Mouse (Mus musculus): Measurements from ENCODE around the gene Palld.

The Palld gene

DNA sequence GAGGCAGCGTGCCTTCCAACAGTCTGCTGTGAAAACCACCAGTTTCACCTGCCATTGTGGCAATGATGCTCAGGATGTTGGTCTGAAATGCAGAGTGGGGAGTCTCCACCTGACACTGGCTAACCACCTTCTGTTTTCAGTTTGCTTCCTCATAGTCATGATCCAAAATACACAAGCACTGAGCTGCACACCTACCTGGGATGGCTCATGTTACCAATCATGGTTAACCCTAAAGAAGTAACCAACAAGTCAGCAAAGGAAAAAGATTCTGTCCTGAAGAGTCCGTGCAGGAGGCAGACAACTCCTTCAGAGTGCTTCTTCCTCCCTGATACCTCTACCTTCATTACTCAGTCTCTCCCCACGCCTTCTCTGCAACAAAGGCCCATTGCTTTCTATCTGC is 314.8 kb downstream of the Palld start:
- DNase-seq (ENCODE audit: low spot score in 2 of 2): no peak

DNA sequence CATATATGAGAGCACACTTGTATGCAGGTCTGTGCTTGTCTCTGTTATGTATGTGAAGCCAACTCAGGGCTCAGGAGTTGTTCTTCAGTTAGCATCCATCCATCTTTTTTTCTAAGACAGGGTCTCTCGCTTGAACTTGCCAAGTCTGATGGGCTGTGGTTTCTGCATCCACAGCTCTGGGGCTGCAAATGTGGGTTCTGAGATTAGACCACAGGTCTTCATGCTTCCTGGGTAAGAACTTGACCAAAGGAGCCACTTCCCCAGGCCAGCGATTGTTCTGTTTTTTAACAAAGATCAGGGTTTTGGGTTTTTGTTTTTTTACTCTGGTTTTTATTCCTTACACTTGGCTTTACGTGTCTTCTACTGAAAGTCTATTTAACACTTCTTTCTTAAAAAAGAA is 316.0 kb downstream of the Palld start:
- DNase-seq (ENCODE audit: low spot score in 2 of 2): no peak

DNA sequence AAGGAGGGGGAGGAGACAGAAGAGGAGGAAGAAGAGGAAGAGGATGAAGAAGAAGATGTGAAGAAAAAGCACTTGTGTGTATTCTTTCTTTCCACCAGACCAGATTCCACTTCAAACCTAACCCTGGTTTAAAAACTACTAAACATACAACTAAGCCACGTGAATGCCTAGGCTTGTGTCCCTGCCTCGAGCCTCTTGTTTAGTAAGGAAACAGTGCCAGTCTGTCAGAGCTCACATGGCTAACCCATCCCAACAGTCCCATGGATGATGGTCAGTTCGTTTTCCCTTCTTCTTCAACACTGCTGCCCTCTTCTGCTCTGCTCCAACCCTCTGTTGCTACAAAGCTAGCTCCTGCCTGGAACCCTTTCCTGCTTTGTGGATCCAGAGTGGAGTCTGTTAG is 316.7 kb downstream of the Palld start:
- DNase-seq (ENCODE audit: low spot score in 2 of 2): no peak

DNA sequence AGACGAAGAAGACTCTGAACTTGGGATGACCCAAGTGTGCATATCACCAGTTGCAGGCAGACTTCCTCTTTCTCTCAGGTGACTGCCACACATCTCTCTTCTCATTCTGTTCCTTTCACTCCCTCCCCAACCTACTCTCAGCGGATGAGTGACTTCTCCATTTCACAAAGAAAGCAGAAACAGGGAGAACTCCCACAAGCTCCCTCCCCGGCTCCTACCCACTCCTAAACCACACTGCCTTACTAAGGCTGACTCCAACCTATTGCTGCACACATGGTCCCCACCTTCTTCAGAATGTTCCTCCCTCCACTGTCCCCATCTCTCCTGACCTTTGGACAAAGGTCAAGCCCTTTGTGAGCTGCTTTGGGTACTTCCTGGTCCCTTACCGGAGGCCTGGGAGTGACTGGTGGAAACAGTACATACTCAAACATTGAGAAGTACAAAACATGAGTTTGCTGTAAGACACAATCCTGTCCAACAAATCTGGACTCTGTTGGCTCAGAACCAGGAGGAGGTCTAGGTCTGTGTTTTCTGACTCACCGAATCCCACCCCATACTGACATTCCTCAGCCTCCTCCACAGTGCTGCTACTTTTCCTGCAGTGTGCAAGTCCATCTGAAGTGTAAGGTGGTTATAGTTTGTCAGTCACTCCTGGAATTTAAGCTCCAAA is 317.6 kb downstream of the Palld start:
- no peak for DNase-seq (ENCODE audit: low spot score in 2 of 2)

DNA sequence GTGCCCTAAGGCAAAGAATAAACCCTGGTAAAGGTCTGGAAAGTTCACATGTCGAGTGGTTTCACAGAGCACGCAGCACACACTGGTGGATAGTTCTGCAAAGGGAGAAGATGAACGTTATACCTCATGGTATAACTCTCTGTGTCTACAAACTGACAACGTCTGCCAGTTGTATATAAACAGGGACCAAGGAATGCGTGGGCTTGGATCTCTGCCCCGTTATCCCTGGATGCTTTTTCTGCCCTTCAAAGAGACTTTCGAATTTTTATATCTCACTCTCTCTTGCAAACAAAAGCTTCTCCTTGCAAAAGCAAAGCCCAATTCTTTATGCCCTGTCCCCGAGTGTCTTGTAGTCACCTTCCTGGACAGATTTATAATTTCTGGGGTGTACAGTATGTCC is 319.9 kb downstream of the Palld start:
- DNase-seq (ENCODE audit: low spot score in 2 of 2): no peak

DNA sequence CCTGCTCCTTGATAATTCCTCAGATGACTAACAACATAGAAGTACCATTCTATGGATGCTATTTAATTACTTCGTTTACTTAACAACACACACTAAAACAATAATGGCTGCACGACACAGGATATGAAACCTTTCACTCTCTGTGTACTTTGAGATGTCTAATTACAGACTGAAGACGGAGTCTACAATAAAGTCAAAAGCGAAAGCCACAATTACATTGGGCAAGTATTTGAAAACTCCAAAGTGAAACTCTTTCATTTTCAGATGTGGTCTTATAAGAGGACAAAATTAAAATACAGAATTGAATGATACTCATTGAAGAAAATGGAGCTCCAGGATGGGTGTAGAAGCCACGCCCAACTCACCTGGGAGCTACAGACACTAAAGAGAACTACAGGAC is 321.2 kb downstream of the Palld start:
- no peak for DNase-seq (ENCODE audit: low spot score in 2 of 2)

DNA sequence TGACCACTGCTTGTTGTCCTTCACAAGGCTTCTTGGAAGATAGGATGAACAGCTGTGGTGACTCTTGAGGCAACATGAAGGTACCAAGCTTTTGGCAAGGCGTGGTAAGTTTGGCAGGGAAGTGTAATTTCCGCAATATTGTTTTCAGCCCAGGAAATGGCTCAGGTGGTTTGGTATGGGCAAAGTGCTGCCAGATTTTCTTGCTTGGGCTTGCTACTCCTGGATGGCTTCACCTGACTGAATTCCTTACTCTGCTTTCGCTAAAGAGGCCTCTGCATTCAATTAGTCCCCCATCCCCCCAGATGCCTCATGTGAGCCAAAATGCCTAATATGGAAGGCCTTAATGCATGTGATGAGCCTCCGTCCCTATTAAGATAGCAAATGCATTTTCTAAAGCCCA is 322.7 kb downstream of the Palld start:
- DNase-seq (ENCODE audit: low spot score in 2 of 2): no peak

DNA sequence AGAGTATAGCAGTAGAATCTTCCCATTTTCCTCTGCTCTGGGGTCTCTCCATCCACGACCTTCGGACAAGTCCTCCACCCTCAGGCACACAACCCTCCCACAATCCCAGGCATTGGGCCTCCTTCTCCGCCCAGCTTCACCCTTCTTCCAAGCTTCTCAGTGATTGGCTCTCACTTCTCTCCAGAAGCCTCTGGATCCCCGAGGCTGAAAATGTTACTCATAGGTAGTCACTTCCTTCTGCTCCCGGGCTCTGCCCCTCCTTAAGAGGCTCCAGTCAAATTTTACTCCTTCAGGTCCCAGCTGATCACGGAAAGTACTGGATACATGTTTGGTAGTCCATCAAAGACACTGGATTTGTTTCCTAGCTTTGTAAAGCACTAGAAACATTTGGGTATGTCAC is 323.7 kb downstream of the Palld start:
- no peak for DNase-seq (ENCODE audit: low spot score in 2 of 2)

DNA sequence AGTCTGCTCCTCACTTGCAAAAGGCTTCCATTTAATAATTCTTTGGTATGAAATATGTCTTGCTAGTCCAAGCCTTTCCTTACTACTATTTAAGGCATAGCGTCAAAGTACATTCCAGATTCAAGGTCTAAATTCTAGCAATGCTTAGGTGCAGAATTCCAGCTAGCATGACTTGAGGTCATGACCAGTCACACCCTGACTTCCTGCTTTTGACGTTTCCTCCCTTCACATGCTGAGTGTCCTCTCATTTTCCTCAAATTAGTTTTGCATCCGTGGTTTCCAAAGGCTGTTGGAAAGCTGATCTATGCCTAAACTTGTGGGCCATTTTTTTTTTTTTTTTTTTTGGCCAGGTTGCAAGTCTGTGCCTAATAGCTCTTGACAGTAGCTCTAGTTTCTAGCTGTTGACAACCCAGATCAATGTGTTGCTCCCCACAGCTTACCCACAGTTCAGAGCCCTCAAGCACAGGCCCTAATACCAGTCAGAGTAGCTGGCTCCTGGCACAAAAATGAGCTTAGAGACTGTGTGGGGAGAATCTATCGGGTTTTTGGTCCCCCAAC is 327.3 kb downstream of the Palld start:
- DNase-seq (ENCODE audit: low spot score in 2 of 2): no peak

DNA sequence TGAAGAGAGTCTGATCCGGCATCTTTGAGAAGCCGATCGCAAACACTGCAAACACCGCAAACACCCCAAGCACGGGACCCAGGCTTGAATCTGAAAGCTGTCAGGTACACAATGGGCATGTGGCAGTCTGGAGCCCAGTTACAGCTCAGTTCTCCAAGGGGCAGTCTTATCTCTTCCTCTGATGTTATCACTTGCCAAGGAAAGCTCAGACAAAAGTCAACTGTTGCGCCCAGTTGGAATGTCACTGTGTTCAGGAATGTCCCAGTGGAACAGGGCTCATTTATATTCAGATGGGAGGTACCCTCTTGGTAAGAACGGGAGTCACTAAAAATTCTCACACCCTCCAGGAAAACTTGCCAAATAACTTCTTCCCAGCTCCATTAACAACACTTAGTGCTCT is 328.0 kb downstream of the Palld start:
- DNase-seq (ENCODE audit: low spot score in 2 of 2): no peak

DNA sequence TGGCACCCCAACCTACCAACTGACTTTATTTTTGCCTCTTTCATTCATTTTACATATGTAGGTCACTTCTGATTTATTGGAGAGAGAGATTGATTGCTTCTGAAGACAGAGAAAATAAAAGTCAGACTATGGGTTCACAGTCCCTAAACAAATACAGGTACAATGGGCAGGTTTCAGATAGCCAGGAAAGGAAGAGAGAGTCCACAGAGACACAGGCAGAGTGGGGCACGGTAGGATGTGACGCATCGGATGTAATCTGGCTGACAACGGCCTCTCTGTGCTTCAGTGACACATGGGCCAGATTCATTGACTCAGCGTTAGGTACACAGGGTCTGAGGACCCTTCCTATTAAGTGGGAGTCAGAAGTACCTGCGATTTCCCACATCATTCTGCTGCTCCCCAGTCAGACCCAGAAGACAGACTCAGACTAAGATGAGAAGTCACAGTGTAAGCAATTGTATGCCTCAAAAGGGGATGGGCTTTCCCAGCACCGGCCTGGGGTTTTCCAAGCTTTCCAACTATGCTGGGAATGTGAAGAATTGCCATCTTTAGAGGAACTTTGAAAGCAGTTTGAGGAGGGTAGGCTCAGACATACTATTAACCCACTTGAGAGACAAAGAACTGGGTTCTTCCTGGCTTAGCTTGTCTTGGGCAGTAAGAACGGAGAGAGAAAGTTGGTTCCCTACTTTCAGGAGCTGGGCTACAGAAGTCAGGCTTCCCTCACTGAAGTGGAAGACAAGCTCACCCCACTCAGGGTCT is 329.1 kb downstream of the Palld start:
- no peak for DNase-seq (ENCODE audit: low spot score in 2 of 2)

DNA sequence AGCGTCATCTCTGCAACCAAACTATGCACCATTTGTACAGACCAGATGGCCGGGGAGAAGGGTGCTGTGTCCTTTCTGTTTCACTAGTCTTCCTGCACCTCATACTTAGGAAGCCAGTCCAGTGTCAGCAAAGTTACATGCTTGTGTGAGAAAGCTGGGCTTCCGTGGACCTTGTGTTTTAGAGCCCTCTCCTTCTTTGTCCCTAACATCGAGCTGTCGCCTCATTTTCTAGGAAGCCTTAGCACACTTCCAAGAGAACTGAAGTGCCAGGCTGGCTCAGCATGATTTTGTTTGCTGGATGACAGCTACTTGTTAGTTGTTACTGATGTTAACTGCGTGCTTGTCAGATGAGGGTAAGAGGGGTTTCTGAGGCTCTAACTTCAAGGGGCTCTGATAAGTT is 329.8 kb downstream of the Palld start:
- DNase-seq (ENCODE audit: low spot score in 2 of 2): no peak

DNA sequence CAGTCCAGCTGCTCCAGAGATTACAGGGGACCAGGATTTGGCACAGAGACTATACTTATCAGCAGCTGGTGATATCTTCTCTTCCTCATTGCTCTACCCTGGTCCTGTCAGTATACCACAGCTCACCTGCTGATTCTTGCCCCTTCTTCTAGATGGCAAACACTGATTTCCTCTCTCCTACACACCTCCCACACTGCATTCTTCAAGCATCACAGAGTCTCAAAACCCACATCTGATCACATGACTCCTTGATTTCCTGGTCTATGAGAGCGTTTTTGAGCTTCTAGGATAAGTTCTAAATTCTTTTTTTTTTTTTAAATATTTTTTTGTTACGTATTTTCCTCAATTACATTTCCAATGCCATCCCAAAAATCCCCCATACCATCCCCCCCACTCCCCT is 331.9 kb downstream of the Palld start:
- DNase-seq (ENCODE audit: low spot score in 2 of 2): no peak

DNA sequence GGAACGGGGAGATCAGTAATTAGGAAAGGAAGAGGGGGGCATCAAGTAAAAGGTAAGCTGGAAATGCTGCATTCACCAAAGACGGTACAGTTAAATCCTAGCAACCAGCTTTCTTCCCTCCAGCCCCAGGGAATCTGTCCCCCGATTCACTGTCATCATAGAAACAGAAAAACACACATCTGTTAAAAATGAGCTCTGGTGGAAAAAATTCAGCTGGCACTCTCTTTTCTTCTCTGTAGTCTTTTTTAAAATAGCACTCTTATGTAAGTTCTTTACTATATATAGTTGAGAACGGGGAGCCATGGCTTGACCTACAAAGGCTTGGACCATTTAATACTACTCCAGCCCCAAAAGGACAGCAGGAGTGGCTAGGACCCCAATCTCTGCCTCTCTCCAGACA is 332.8 kb downstream of the Palld start:
- DNase-seq (ENCODE audit: low spot score in 2 of 2): no peak

DNA sequence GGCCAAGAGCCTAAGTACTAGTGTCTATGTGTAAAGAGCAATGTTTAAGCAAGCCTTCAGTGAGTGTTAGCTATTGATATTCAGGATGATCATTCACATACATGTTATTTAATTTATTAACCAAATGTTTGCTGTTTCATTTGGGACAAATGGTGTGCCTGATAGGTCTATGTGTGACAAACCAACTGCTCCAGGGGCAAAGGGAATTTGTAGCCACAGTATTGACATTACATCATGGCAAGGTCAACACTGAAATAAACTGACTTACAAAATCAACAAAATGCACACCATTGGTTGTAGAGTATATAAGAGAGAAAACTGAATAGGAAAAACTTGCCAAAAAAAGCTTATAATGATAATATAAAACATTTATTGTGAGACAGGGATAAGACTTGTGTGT is 333.3 kb downstream of the Palld start:
- DNase-seq (ENCODE audit: low spot score in 2 of 2): no peak

DNA sequence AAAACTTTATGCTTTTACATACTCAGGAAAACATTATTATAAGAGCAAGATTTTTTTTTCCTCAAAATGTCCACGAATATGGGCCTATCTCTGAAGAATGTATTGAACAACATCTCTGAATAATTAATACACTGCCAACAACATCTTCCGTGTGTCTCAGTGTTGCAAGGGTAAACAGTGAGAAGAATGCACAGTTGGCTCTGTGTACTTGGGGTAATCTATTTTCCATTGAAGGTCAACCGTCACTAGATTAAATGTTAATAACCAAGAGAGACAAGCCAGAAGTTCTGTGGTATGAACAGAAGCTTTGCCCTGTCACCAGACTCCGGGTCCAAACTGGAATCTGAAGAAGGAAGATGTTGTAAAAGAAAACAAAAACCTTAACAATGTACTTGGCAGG is 339.1 kb downstream of the Palld start:
- no peak for DNase-seq (ENCODE audit: low spot score in 2 of 2)

DNA sequence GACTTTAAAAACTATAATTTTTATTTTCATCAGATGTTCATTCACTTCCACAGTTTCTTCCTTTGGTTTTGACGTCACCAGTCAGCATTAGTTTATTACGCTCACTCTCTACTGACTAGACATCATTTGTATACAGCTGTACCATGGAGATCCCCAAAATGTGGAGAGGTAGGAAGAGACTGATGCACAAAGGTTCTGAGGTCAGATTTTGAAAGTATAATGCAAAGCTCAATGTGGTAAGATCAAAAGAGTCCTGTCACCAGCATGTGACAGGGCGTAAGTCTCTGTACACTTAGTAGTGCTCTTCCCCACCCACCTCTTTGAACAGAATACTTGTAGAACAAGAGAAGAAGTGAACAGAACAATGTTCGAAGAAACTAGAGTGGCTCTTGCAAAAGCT is 339.9 kb downstream of the Palld start:
- DNase-seq (ENCODE audit: low spot score in 2 of 2): no peak

DNA sequence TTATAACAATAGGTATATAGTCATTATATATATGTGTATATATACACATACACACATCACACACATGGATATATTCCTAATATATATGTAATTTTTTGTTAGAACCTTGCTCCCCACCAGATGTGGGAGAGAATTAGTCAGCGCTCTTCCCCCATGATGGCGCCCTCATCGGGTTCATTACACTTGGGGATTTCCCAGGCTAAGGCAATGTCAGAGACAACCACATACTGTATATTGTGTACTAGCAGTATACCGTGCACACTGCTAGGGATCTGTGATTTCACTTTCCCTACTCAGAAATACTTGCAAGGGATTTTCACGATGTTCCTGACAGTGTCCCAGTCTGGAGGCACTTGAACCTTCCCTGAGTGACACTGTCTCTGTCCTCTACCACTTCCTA is 341.3 kb downstream of the Palld start:
- DNase-seq (ENCODE audit: low spot score in 2 of 2): no peak

DNA sequence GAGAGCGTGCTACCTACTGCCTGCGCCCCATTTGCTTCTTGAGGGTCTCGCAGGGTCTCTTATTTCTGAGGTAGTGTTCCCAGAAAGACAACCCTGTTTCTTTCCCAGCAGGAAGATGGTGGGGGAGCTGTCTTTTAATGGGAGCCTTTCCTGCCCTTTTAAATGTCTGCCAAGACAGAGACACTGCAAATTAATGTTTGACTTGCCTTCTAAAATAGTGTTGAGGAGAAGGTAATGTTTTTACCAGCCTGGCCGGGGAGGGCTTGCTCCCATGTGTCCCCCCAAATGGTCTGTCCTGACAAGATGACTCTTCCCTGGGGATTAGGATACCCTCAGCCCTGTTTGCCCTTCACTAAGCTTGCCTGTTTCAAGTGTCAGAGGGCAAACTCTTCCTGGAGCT is 342.5 kb downstream of the Palld start:
- DNase-seq (ENCODE audit: low spot score in 2 of 2): no peak

DNA sequence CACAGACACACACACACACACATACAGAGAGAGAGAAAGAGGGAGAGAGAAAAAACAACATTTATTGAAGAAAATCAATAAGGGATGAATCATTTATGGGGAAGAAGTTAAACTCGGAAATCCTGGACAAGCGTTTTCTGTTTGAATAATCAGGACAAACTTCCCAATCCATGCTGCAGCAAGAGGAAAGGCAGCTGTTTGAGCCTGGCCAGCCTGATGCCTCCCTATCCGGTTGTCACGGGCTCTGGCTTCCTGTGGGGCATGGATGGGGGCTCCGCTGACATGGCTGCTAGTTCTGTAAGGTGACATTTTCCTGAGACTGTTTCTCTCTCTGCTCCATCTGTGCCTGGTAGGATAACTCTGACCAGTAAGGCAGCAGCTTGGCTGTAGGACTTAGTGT is 343.0 kb downstream of the Palld start:
- DNase-seq (ENCODE audit: low spot score in 2 of 2): no peak

DNA sequence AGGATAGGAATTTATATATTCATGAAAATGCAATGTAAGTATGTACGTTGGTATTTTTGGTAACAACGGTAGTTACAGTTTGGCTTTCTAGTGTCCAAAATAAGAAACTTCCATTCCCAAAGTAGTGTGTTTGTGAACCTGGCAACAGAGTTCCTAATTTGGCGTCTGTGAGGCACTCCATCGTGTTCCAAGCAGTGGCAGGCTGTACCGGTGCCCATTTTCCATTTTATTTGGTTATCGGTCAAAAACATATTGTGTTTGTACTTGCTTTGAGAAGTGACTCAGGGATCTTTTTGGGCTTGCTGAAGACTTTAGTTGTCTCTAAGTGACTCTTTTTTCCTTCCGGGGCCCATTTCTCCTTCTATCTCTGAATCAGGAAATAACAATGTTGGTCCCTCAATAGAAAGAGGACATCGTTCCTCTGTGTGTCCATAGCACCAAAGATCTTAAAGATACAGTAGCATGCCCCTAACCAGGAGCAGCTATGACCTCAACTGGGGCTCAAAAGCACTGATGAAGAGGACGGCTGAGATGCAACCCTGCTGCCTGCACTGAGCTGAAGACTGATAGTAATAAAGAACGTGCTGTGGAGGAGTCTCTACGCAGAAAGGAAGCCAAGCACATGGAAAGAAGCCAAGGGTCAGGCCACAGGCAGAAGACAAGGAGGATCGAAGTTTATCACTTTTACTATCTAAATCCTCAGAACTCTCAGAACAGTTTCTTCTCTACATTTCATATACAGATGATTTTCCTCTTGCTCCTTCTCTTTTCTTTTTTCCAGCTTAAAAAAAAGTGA is 344.2 kb downstream of the Palld start:
- DNase-seq (ENCODE audit: low spot score in 2 of 2): no peak

DNA sequence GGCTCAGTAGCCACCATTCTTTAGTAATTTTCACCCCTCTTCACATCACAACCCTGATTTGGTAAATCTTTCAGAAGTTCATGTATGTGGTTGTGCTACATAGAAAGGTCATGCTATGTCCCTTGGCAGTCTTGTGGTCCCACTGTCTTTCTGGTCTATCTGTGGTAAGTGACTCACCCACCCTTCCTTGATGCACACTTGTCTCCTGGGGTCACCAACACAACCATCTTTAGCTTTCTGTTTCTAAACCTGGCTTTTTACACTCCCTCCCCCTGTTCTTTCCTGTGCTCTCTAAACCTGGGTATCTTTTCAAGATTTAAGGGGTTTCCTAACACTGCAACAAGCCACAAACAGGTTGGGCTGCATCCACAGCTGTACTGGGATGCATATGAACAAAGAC is 345.5 kb downstream of the Palld start:
- no peak for DNase-seq (ENCODE audit: low spot score in 2 of 2)

DNA sequence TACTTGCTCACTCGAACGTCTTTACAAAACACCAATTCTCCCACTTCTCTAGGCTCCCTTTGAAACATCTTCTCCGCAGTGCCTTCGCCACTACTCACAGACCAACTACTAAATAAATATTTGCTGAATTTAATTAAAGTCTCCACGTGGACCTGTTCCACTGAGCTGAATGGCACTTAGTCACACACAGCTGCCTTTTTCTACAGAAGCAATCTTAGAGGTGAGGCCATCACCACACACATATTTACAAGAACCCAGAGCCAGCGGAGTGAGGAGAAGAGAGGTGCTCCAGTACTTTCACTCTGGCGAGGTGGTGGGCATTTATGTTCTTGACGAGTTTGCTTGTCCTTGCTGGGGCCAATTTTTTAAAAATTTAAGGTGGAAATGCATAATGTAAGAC is 346.3 kb downstream of the Palld start:
- no peak for DNase-seq (ENCODE audit: low spot score in 2 of 2)
